8 mouse cellular contexts compared by ENCODE assay signal in genomic region chr3:51611972-51612371, GRCm38 (mm10). TPM values are rescaled to one million over a fixed set of nuclear protein-coding genes. Genes with fewer than 3 reads are reported as not detected.
DNase-seq lines count a peak whose midpoint lies in the region; ATAC-seq lines count a peak whose summit lies in the region.

No protein-coding gene starts in this region.

- H3K4me2 ChIP-seq in intestine, embryonic 15.5 days (replicated peaks): peak overlapping the region; percentile 17; the same call in 1 of the 2 replicates
- H3K4me2 ChIP-seq in neural tube, embryonic 11.5 days (ENCODE audit: low read depth): no peak overlapping the region

- H3K4me1 ChIP-seq in intestine, embryonic 15.5 days (replicated peaks): peaks cover 4% of the 10 kb centered on the region; the same call in 1 of the 2 replicates
- no peaks in the 10 kb centered on the region for H3K4me1 ChIP-seq in neural tube, embryonic 11.5 days (ENCODE audit: control insufficient read depth, insufficient read depth, low read length)

- H3K9me3 ChIP-seq in intestine, embryonic 15.5 days: no peaks in the 10 kb centered on the region
- no peaks in the 10 kb centered on the region for H3K9me3 ChIP-seq in neural tube, embryonic 11.5 days (ENCODE audit: control insufficient read depth, low read length)

- H3K9ac ChIP-seq in intestine, embryonic 15.5 days: no peak overlapping the region
- H3K9ac ChIP-seq in neural tube, embryonic 11.5 days (ENCODE audit: low read length): no peak overlapping the region

- H3K27me3 ChIP-seq in intestine, embryonic 15.5 days (replicated peaks): no peaks in the 10 kb centered on the region
- H3K27me3 ChIP-seq in neural tube, embryonic 11.5 days (ENCODE audit: control insufficient read depth, insufficient read depth, low read length): no peaks in the 10 kb centered on the region

- DNase-seq in urinary bladder, adult 18-20 months (ENCODE audit: low spot score in 2 of 2): peak; percentile 23 to 64
- DNase-seq in urinary bladder, adult 2 months (ENCODE audit: low spot score): no peak
- peak; percentile 78 for DNase-seq in embryo, embryonic 11 days
- peak; percentile 56 to 74 for DNase-seq in gastrocnemius, postnatal 36 days
- peak; percentile 71 for DNase-seq in liver
- peak; percentile 55 for DNase-seq in neural tube, embryonic 11.5 days (ENCODE audit: low spot score)
- peak; percentile 69 for DNase-seq in thymus, postnatal 4 days

- intact Hi-C loops in gastrocnemius, postnatal 36 days (cut with DNase I): no loop called here

- no peaks in the 10 kb centered on the region for H3K36me3 ChIP-seq in intestine, embryonic 15.5 days
- no peaks in the 10 kb centered on the region for H3K36me3 ChIP-seq in neural tube, embryonic 11.5 days (ENCODE audit: control insufficient read depth, insufficient read depth, low read length)

- no peak overlapping the region for H3K4me3 ChIP-seq in intestine, embryonic 15.5 days (replicated peaks)
- no peak overlapping the region for H3K4me3 ChIP-seq in neural tube, embryonic 11.5 days (ENCODE audit: low read depth, low read length)

- 8% methylated on average over 6 of the region's 6 CpGs for WGBS in intestine, embryonic 15.5 days
- WGBS in neural tube, embryonic 11.5 days: 8% methylated on average over 6 of the region's 6 CpGs

- ATAC-seq in intestine, embryonic 15.5 days: peak; percentile 68
- ATAC-seq in neural tube, embryonic 11.5 days (ENCODE audit: insufficient read depth, low FRiP score, low TSS enrichment): no peak

- no peak overlapping the region for H3K27ac ChIP-seq in intestine, embryonic 15.5 days
- no peak overlapping the region for H3K27ac ChIP-seq in neural tube, embryonic 11.5 days (ENCODE audit: low read depth, low read length)

RNA-seq across cellular contexts. Expression of gene Mgst2, which starts 48.2 kb away (rescaled TPM):
- polyA plus RNA-seq in urinary bladder, adult 2 months (2012; rRNA removed): 16.9 and 32.1 TPM in 2 replicates
- total RNA-seq in gastrocnemius, postnatal 36 days (2021): under 1 TPM; 0.22 to 0.61 TPM
- 30.2 and 33.3 TPM in 2 replicates for polyA plus RNA-seq in intestine, embryonic 15.5 days (2015; fragmentation: Nextera tagmentation; extraction: Ambion mirVana)
- polyA plus RNA-seq in neural tube, embryonic 11.5 days (2014; fragmentation: Nextera tagmentation; extraction: Ambion mirVana): 0.58 and 1.9 TPM in 2 replicates

RNA-seq across cellular contexts. Expression of gene Setd7, which starts 51.3 kb away (rescaled TPM):
- polyA plus RNA-seq in urinary bladder, adult 2 months (2012; rRNA removed): 41.5 and 63.2 TPM in 2 replicates
- total RNA-seq in gastrocnemius, postnatal 36 days (2021): 100 to 1,000 TPM; 144 to 153 TPM
- 2.4 and 2.9 TPM in 2 replicates for polyA plus RNA-seq in intestine, embryonic 15.5 days (2015; fragmentation: Nextera tagmentation; extraction: Ambion mirVana)
- 4.2 and 4.8 TPM in 2 replicates for polyA plus RNA-seq in neural tube, embryonic 11.5 days (2014; fragmentation: Nextera tagmentation; extraction: Ambion mirVana)
